Mouse (Mus musculus) ES-E14 (cell line): ENCODE measurements around the gene Wdr81. TPM values are rescaled to one million over a fixed set of nuclear protein-coding genes. Genes with fewer than 3 reads are reported as not detected.

Source experiments
- DNase-seq: peaks from one replicate; pipeline ENCODE4 v3.0.0-alpha.2; 2013; ENCODE audit warnings: low read depth, low spot score
- H3K27ac ChIP-seq: 2 replicates; pipeline ENCODE4 v1.5.1; 2012; ENCODE audit warnings: low read depth, mild to moderate bottlenecking, low read length, moderate library complexity, mixed read lengths; ENCODE audit not compliant: poor library complexity, insufficient read depth, severe bottlenecking
- H3K36me3 ChIP-seq: 2 replicates; pipeline ENCODE4 v1.6.1; 2012; ENCODE audit warnings: mild to moderate bottlenecking, low read length, moderate library complexity, mixed read lengths; ENCODE audit not compliant: control insufficient read depth, poor library complexity, insufficient read depth, severe bottlenecking
- H3K4me1 ChIP-seq, 2 experiments: fragments of 150-350 bp in 1 of 2; sonication (generic) in 1 of 2; 2 replicates each; pipeline ENCODE4 v1.6.1; 2012; ENCODE audit warnings: low read length in 2 of 2, mild to moderate bottlenecking in 1 of 2, mixed read lengths in 1 of 2; ENCODE audit not compliant: control insufficient read depth in 2 of 2, insufficient read depth in 2 of 2, poor library complexity in 1 of 2
- H3K4me3 ChIP-seq, 2 experiments: fragments of 150-350 bp in 1 of 2; sonication (generic) in 1 of 2; 2 replicates each; pipeline ENCODE4 v1.5.1; 2012; ENCODE audit warnings: low read length in 2 of 2, low read depth in 1 of 2, mild to moderate bottlenecking in 1 of 2, mixed read lengths in 1 of 2; ENCODE audit not compliant: insufficient read depth in 1 of 2, poor library complexity in 1 of 2, severe bottlenecking in 1 of 2
- H3K9ac ChIP-seq: 2 replicates; pipeline ENCODE4 v1.6.1; 2012; ENCODE audit warnings: low read depth, mild to moderate bottlenecking, low read length, mixed read lengths; ENCODE audit not compliant: poor library complexity, insufficient read depth, severe bottlenecking
- H3K9me3 ChIP-seq: fragments of 150-350 bp; sonication (generic); 2 replicates; pipeline ENCODE4 v1.6.1; 2012; ENCODE audit warnings: low read depth, mild to moderate bottlenecking, low read length; ENCODE audit not compliant: control insufficient read depth, insufficient read depth
- CHD2 ChIP-seq: IDR thresholded peaks from 2 replicates; pipeline ENCODE4 v1.6.1; 2014; ENCODE audit warnings: mild to moderate bottlenecking, low read depth, low read length, inconsistent platforms
- HCFC1 ChIP-seq: IDR thresholded peaks from 2 replicates; pipeline ENCODE4 v1.6.1; 2012; ENCODE audit warnings: low read length, inconsistent platforms, borderline replicate concordance; ENCODE audit not compliant: insufficient read depth
- MAFK ChIP-seq: IDR thresholded peaks from 2 replicates; pipeline ENCODE4 v1.6.1; 2014; ENCODE audit warnings: mild to moderate bottlenecking, low read depth, low read length, inconsistent platforms; ENCODE audit not compliant: insufficient read depth
- ZC3H11A ChIP-seq: IDR thresholded peaks from 2 replicates; pipeline ENCODE4 v1.6.1; 2012; ENCODE audit warnings: low read depth, mild to moderate bottlenecking, inconsistent platforms, low read length, borderline replicate concordance
- ZNF384 ChIP-seq: IDR thresholded peaks from 2 replicates; pipeline ENCODE4 v1.6.1; 2012; ENCODE audit warnings: low read depth, low read length, inconsistent platforms
- in situ Hi-C, 2 experiments: fragments of 600-800 bp; cut with MboI; formaldehyde crosslinking; loops; one replicate each; pipeline ENCODE4 v1.15.1; 2025; ENCODE audit warnings: low sequenced_read_pairs in 2 of 2, inconsistent platforms in 1 of 2; ENCODE audit not compliant: unreplicated experiment in 2 of 2
- total RNA-seq: library from RNA; depleted of rRNA; stranded (reverse); fragments of 300-350 nt; gene quantifications from 2 replicates; pipeline ENCODE4 v1.2.3, GENCODE M21; 2012

Gene Wdr81
- total RNA-seq, 1 experiment: 11.8 TPM

GRCm38 (mm10) chr11:75455041-75455736 is 672 bp upstream of the Wdr81 start:
- in situ Hi-C loops: no loop called here
- Histone ChIP-seq H3K36me3 (peaks cover 4% of the 10 kb centered on the region; the same call in 1 of the 2 replicates), H3K4me3 (0 out of 4 replicates have a peak overlapping the region, but pooled peaks of 1 of the 2 experiments have one; percentile 4), H3K4me1 (peaks cover 0 to 7% of the 10 kb centered on the region in 2 experiments; a peak in 2 of 4 replicates), H3K9me3 (no peaks in the 10 kb centered on the region), H3K9ac (peak overlapping the region; percentile 29; the same call in 1 of the 2 replicates), H3K27ac (no peak overlapping the region)
- TF ChIP-seq MAFK: no peak
- TF ChIP-seq ZC3H11A: no peak
- TF ChIP-seq HCFC1: no peak
- TF ChIP-seq ZNF384: no peak
- no peak for TF ChIP-seq CHD2
- DNase-seq: no peak

- no peak overlapping the region for H3K27ac ChIP-seq
- H3K9ac ChIP-seq: no peak overlapping the region
- no peak for DNase-seq
- peaks cover 5% of the 10 kb centered on the region; the same call in 1 of the 2 replicates for H3K36me3 ChIP-seq
- peaks cover 0 to 5% of the 10 kb centered on the region in 2 experiments; a peak in 2 of 4 replicates for H3K4me1 ChIP-seq
- in situ Hi-C loops: no loop called here
- no peaks in the 10 kb centered on the region for H3K9me3 ChIP-seq
- H3K4me3 ChIP-seq: no peak overlapping the region
- TF ChIP-seq ZNF384 (no peak), HCFC1 (no peak), ZC3H11A (no peak), MAFK (no peak), CHD2 (no peak)
Measured at GRCm38 (mm10) chr11:75452812-75453557, 1.5 kb downstream of the Wdr81 start.

- in situ Hi-C loops: no loop called here
Measured at GRCm38 (mm10) chr11:75452081-75452480, 2.4 kb downstream of the Wdr81 start.

GRCm38 (mm10) chr11:75450936-75451335 is 3.6 kb downstream of the Wdr81 start:
- in situ Hi-C loops: no loop called here
- Histone ChIP-seq H3K36me3 (peaks cover 9% of the 10 kb centered on the region; the same call in 1 of the 2 replicates), H3K4me1 (peaks cover 0 to 5% of the 10 kb centered on the region in 2 experiments; a peak in 2 of 4 replicates), H3K9ac (no peak overlapping the region), H3K27ac (no peak overlapping the region), H3K4me3 (no peak overlapping the region), H3K9me3 (no peaks in the 10 kb centered on the region)
- DNase-seq: no peak
- no peak for TF ChIP-seq HCFC1
- no peak for TF ChIP-seq MAFK
- no peak for TF ChIP-seq CHD2
- no peak for TF ChIP-seq ZNF384
- no peak for TF ChIP-seq ZC3H11A

More at GRCm38 (mm10) chr11:75452081-75452480, 2.4 kb downstream of the Wdr81 start:
- Histone ChIP-seq H3K4me3 (no peak overlapping the region), H3K9me3 (no peaks in the 10 kb centered on the region), H3K36me3 (peaks cover 9% of the 10 kb centered on the region; the same call in 1 of the 2 replicates), H3K9ac (no peak overlapping the region), H3K27ac (no peak overlapping the region), H3K4me1 (peaks cover 0 to 5% of the 10 kb centered on the region in 2 experiments; a peak in 2 of 4 replicates)
- DNase-seq: no peak
- TF ChIP-seq ZNF384: no peak
- TF ChIP-seq MAFK: no peak
- TF ChIP-seq HCFC1: no peak
- no peak for TF ChIP-seq CHD2
